Comparison of ENCODE assay signal across 9 mouse cellular contexts in genomic region chr17:8988119-8988807, GRCm38 (mm10). TPM values are rescaled to one million over a fixed set of nuclear protein-coding genes. Genes with fewer than 3 reads are reported as not detected.
A peak's percentile ranks its signal among the peaks of the same experiment; 100 is the strongest.
DNase-seq lines count a peak whose midpoint lies in the region; ATAC-seq and TF ChIP-seq lines count a peak whose summit lies in the region.
"Had no signal": no experiment of that assay in that cellular context is flagged by ENCODE, and none has a peak within 500 bp of the region (broad histone marks: within the 10 kb centered on the region; RNA-seq: fewer than 3 reads in every experiment).

Gene 1700010I14Rik, plus strand, starts transcription at chr17:8988333.

- H3K9ac ChIP-seq in embryonic facial prominence, embryonic 13.5 days: 0 out of 2 replicates have a peak within 1 kb of the TSS, but pooled peaks have one; percentile 36
- H3K9ac ChIP-seq in limb, embryonic 13.5 days: no peak within 1 kb of the TSS
- H3K9ac ChIP-seq in midbrain, embryonic 15.5 days: peak within 1 kb of the TSS; percentile 36

- no peak within 1 kb of the TSS for H3K27ac ChIP-seq in embryonic facial prominence, embryonic 13.5 days
- H3K27ac ChIP-seq in limb, embryonic 13.5 days: no peak within 1 kb of the TSS
- no peak within 1 kb of the TSS for H3K27ac ChIP-seq in midbrain, embryonic 15.5 days
- peak within 1 kb of the TSS; percentile 7; the same call in 1 of the 2 replicates for H3K27ac ChIP-seq in spleen, adult 2 months (ENCODE audit: insufficient read depth, low read length)

- ATAC-seq in erythroblast, adult 5-6 weeks (replicated peaks; ENCODE audit: low FRiP score, poor library complexity, severe bottlenecking): no peak; the same call in 1 of the 2 replicates
- ATAC-seq in embryonic facial prominence, embryonic 13.5 days (ENCODE audit: insufficient number of reproducible peaks, insufficient read depth, low FRiP score, low TSS enrichment, low read depth): no peak
- peak; percentile 34; the same call in 1 of the 2 replicates for ATAC-seq in limb, embryonic 13.5 days (ENCODE audit: low FRiP score, low read depth)
- peak; percentile 65 for ATAC-seq in midbrain, embryonic 15.5 days (replicated peaks)

- no peaks in the 10 kb centered on the region for H3K9me3 ChIP-seq in erythroblast, embryonic 14.5 days (ENCODE audit: control insufficient read depth, low read length)
- H3K9me3 ChIP-seq in embryonic facial prominence, embryonic 13.5 days: no peaks in the 10 kb centered on the region
- no peaks in the 10 kb centered on the region for H3K9me3 ChIP-seq in limb, embryonic 13.5 days
- no peaks in the 10 kb centered on the region for H3K9me3 ChIP-seq in midbrain, embryonic 15.5 days

- TF ChIP-seq CTCF in spleen, adult 2 months (IDR thresholded peaks at IDR 0.05; ENCODE audit: extremely low read depth, insufficient read depth, insufficient read length, insufficient replicate concordance): peak; percentile 60; the same call in 1 of the 2 replicates

- no peaks in the 10 kb centered on the region for H3K36me3 ChIP-seq in erythroblast, embryonic 14.5 days (ENCODE audit: control insufficient read depth)
- H3K36me3 ChIP-seq in embryonic facial prominence, embryonic 13.5 days: no peaks in the 10 kb centered on the region
- H3K36me3 ChIP-seq in limb, embryonic 13.5 days: no peaks in the 10 kb centered on the region
- no peaks in the 10 kb centered on the region for H3K36me3 ChIP-seq in midbrain, embryonic 15.5 days (replicated peaks)
- H3K36me3 ChIP-seq in spleen, adult 2 months (ENCODE audit: control insufficient read depth, insufficient read depth, low read length): 0 out of 2 replicates have a peak, but pooled peaks cover 1% of the 10 kb centered on the region

- DNase-seq in heart, adult 9 months (ENCODE audit: low spot score in 2 of 2): peak; percentile 73 to 75
- peak; percentile 94 for DNase-seq in kidney, adult 9 months
- peak; percentile 69 to 72 for DNase-seq in spleen, adult 2 months (ENCODE audit: low read depth in 1 of 2, low spot score in 2 of 2)

- peak within 1 kb of the TSS; percentile 54 for H3K4me3 ChIP-seq in erythroblast, embryonic 14.5 days (replicated peaks)
- H3K4me3 ChIP-seq in embryonic facial prominence, embryonic 13.5 days: peak within 1 kb of the TSS; percentile 38
- peak within 1 kb of the TSS; percentile 32 for H3K4me3 ChIP-seq in limb, embryonic 13.5 days
- peak within 1 kb of the TSS; percentile 35 for H3K4me3 ChIP-seq in midbrain, embryonic 15.5 days
- H3K4me3 ChIP-seq in spleen, adult 2 months (ENCODE audit: extremely low read depth, insufficient read depth, insufficient read length): peak within 1 kb of the TSS; percentile 64

- H3K27me3 ChIP-seq in erythroblast, embryonic 14.5 days (ENCODE audit: control insufficient read depth): no peaks in the 10 kb centered on the region
- H3K27me3 ChIP-seq in embryonic facial prominence, embryonic 13.5 days: no peaks in the 10 kb centered on the region
- H3K27me3 ChIP-seq in limb, embryonic 13.5 days: no peaks in the 10 kb centered on the region
- H3K27me3 ChIP-seq in midbrain, embryonic 15.5 days (replicated peaks): no peaks in the 10 kb centered on the region
- H3K27me3 ChIP-seq in spleen, adult 2 months (ENCODE audit: control insufficient read depth, insufficient read depth, low read length): no peaks in the 10 kb centered on the region

- peaks cover 10% of the 10 kb centered on the region for H3K4me1 ChIP-seq in erythroblast, embryonic 14.5 days (ENCODE audit: control insufficient read depth)
- H3K4me1 ChIP-seq in embryonic facial prominence, embryonic 13.5 days: peaks cover 9% of the 10 kb centered on the region
- H3K4me1 ChIP-seq in limb, embryonic 13.5 days: peaks cover 15% of the 10 kb centered on the region
- peaks cover 14% of the 10 kb centered on the region for H3K4me1 ChIP-seq in midbrain, embryonic 15.5 days
- no peaks in the 10 kb centered on the region for H3K4me1 ChIP-seq in spleen, adult 2 months (ENCODE audit: control insufficient read depth, insufficient read depth, insufficient read length)

- peak within 1 kb of the TSS; percentile 60 for H3K4me2 ChIP-seq in embryonic facial prominence, embryonic 13.5 days
- H3K4me2 ChIP-seq in limb, embryonic 13.5 days (replicated peaks): peak within 1 kb of the TSS; percentile 61
- H3K4me2 ChIP-seq in midbrain, embryonic 15.5 days: peak within 1 kb of the TSS; percentile 60

- WGBS in embryonic facial prominence, embryonic 13.5 days: 5% methylated on average over 13 of the region's 13 CpGs
- WGBS in limb, embryonic 13.5 days: 4% methylated on average over 13 of the region's 13 CpGs
- 5% methylated on average over 13 of the region's 13 CpGs for WGBS in midbrain, embryonic 15.5 days
- 2% methylated on average over 13 of the region's 13 CpGs for WGBS in spleen, adult 2 months

- TF ChIP-seq POLR2A in spleen, adult 2 months (IDR thresholded peaks at IDR 0.05; ENCODE audit: low read depth, low read length): no peak

RNA-seq across cellular contexts. Expression of gene 1700010I14Rik, which starts in this region (rescaled TPM):
- not detected in 2 replicates for polyA plus RNA-seq in erythroblast, embryonic 14.5 days (2012)
- 2.3 TPM in 1 of 2 replicates, not detected in the other for total RNA-seq in erythroblast, adult 5-6 weeks (2015; ENCODE audit: low replicate concordance)
- total RNA-seq in erythroblast, adult 5-6 weeks (2017; ENCODE audit: low replicate concordance): 0.43 and 0.56 TPM in 2 replicates
- polyA plus RNA-seq in embryonic facial prominence, embryonic 13.5 days (2015; fragmentation: Nextera tagmentation; extraction: Ambion mirVana): 1.00 and 1.4 TPM in 2 replicates
- 0.96 and 1.1 TPM in 2 replicates for polyA plus RNA-seq in limb, embryonic 13.5 days (2015; fragmentation: Nextera tagmentation; extraction: Ambion mirVana)
- polyA plus RNA-seq in midbrain, embryonic 15.5 days (2015; fragmentation: Nextera tagmentation; extraction: Ambion mirVana): 2.7 and 3.1 TPM in 2 replicates
- polyA plus RNA-seq in spleen, adult 2 months (2012; rRNA removed): 0.61 and 0.76 TPM in 2 replicates
- polyA plus RNA-seq: C2C12 had no signal

Comparison
In these comparisons a context has a peak if more than half of its experiments do, and no peak if none do; other contexts are left out.
1. Peak in DNase-seq, H3K4me3 ChIP-seq and H3K27ac ChIP-seq in spleen, adult 2 months; RNA of the gene not detected or under 1 TPM.
2. ATAC-seq: peak in limb, embryonic 13.5 days (single experiment) and midbrain, embryonic 15.5 days (single experiment); none in erythroblast, adult 5-6 weeks (single experiment) and embryonic facial prominence, embryonic 13.5 days (single experiment).
3. Peak in every context shown above with its lines, with median percentiles within 50 percentile points of each other: H3K4me3 ChIP-seq, H3K4me2 ChIP-seq and DNase-seq.